Mouse (Mus musculus): ENCODE results near the gene Ptpdc1.

DNA sequence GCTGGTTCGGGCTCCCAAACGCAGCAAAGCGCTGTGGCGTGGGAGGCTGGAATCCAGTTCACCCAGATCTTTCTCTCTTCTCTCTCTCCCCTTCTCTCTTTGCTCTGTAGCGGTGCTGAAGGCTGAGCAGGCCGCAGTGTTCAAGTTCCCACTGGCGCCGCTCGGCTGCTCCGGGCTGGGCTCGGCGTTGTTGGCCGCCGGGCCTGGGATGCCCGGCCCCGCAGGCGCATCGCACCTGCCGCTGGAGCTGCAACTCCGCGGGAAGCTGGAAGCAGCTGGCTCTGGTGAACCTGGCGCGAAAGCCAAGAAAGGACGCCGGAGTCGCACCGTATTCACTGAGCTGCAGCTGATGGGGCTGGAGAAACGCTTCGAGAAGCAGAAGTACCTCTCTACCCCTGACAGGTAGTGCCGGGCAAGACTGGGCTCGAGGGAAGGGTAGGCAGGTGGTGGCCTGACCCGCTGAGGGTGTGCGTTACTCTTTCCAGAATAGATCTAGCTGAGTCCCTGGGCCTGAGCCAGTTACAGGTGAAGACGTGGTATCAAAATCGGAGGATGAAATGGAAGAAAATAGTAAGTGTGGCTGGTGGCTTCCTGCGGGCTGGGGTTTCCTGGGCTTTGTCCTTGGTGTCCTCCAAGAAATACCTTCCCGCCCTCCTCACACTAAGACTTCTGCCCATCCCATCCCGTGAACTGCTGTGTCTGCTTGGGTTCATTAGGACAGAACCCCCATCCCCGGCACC, 39.6 kb upstream of the Ptpdc1 start:
- TF ChIP-seq CTCF (IDR thresholded peaks at IDR 0.05; ENCODE audit: low read depth, low read length) = no peak
- no peak for TF ChIP-seq POLR2A (IDR thresholded peaks at IDR 0.05; ENCODE audit: borderline replicate concordance, low read depth, low read length)

All from bone marrow macrophage, adult 2 months (primary cell).